Mouse (Mus musculus) limb, embryonic 11.5 days (tissue): Measurements from ENCODE around the gene Klrc2. TPM values are rescaled to one million over a fixed set of nuclear protein-coding genes. Genes with fewer than 3 reads are reported as not detected.
"Not testable (repeated sequence)": the region's sequence is repeated elsewhere in the genome, so short reads cannot be mapped to it uniquely, and the experiment has no call there.

Experiments
- ATAC-seq: fragments of 200-750 bp; cut with Nextera tagmentation; 2 replicates; pipeline ENCODE4 v1.8.0; 2017; ENCODE audit warnings: low read depth; ENCODE audit not compliant: insufficient number of reproducible peaks, low FRiP score, low TSS enrichment
- DNase-seq: peaks from one replicate; pipeline ENCODE4 v3.0.0-alpha.2; 2015; ENCODE audit warnings: low spot score
- H3K27ac ChIP-seq: fragments of 300-500 bp; sonication (generic); replicated peaks from 2 replicates; pipeline ENCODE4 v1.5.1; 2014; ENCODE audit warnings: low read depth, mild to moderate bottlenecking, low read length
- H3K27me3 ChIP-seq: fragments of 300-500 bp; sonication (generic); 2 replicates; pipeline ENCODE4 v1.6.1; 2014; ENCODE audit warnings: mild to moderate bottlenecking, low read length, mixed read lengths; ENCODE audit not compliant: control insufficient read depth, insufficient read depth
- H3K36me3 ChIP-seq: fragments of 300-500 bp; sonication (generic); 2 replicates; pipeline ENCODE4 v1.6.1; 2014; ENCODE audit warnings: mild to moderate bottlenecking, low read length, moderate library complexity, mixed read lengths; ENCODE audit not compliant: control insufficient read depth, insufficient read depth
- H3K4me1 ChIP-seq: fragments of 300-500 bp; sonication (generic); 2 replicates; pipeline ENCODE4 v1.6.1; 2014; ENCODE audit warnings: low read length, mixed read lengths; ENCODE audit not compliant: control insufficient read depth, insufficient read depth
- H3K4me2 ChIP-seq: fragments of 300-500 bp; sonication (generic); 2 replicates; pipeline ENCODE4 v1.6.1; 2014; ENCODE audit warnings: low read depth, mild to moderate bottlenecking, moderate library complexity; ENCODE audit not compliant: severe bottlenecking
- H3K4me3 ChIP-seq: fragments of 300-500 bp; sonication (generic); 2 replicates; pipeline ENCODE4 v1.5.1; 2014; ENCODE audit warnings: low read depth, low read length
- H3K9ac ChIP-seq: fragments of 300-500 bp; sonication (generic); 2 replicates; pipeline ENCODE4 v1.6.1; 2014; ENCODE audit warnings: mild to moderate bottlenecking, low read length
- H3K9me3 ChIP-seq: fragments of 300-500 bp; sonication (generic); 2 replicates; pipeline ENCODE4 v1.6.1; 2016; ENCODE audit warnings: low read length; ENCODE audit not compliant: control insufficient read depth
- WGBS: fragments of 180-500 bp; shearing (Covaris S2); extraction: QIAGEN DNeasy Blood & Tissue Kit; methylation state at CpG from one replicate; pipeline ENCODE4 v1.1.7; 2014; 5-methylcytosine and 5-hydroxymethylcytosine counted together
- polyA plus RNA-seq: library from polyadenylated mRNA; unstranded; fragments of >200 nt; fragmentation: Nextera tagmentation; extraction: Ambion mirVana; gene quantifications from 2 replicates; pipeline ENCODE4 v1.2.1, GENCODE M21; 2014

Gene Klrc2
- not detected in 2 replicates for polyA plus RNA-seq

DNA sequence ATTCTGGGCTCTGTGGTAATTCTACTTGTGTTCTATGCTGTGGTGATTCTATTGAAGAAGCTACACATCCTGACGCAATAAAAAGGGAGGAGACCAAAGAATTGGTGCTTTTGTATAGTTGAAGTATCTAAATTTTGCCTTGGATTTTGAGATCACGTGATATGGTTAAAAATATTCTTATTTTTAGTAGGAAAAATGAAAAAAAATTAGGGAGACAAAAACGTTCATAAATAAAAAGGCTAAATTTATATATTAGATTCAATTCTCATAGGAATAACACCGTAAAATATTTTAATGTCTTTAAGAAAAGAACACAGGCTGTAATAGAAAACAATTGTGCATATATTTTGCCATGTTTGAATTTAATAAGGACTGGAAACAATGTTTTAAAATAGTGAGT is at the start of gene Klrc2:
TSS of gene Klrc2 (minus strand) at position 101 of the 400 bp plus-strand sequence.
- H3K27ac ChIP-seq, H3K9me3 ChIP-seq, ATAC-seq, H3K9ac ChIP-seq, H3K36me3 ChIP-seq, H3K4me1 ChIP-seq, H3K4me2 ChIP-seq, H3K4me3 ChIP-seq, H3K27me3 ChIP-seq, DNase-seq: not testable (repeated sequence)
- WGBS, result 81% methylated on average over 4 of the region's 4 CpGs

DNA sequence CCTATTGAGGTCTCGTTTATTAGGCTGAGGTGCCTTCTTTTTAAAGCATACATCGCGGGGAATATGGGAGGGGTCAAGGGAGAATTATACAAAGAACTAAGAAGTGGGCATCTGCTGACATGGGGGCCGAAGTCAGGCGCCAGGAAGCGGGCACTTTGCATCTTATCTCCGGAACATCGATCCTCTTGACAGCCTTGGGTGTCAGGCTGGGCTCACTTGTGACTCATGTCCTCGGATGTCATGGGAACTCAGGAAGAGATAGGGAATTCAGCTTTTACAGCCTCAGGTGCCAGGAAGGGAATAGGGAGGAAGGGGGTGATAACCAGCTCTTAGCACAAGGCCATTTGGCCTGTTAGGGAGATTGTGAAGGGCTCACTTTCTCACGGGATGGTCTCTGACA is 30.9 kb upstream of the Klrc2 start:
- H3K4me1 ChIP-seq, DNase-seq, ATAC-seq, H3K36me3 ChIP-seq, H3K4me3 ChIP-seq, H3K9me3 ChIP-seq, H3K27me3 ChIP-seq, H3K4me2 ChIP-seq, H3K27ac ChIP-seq, H3K9ac ChIP-seq: not testable (repeated sequence)
- 75% methylated on average over 10 of the region's 10 CpGs for WGBS

DNA sequence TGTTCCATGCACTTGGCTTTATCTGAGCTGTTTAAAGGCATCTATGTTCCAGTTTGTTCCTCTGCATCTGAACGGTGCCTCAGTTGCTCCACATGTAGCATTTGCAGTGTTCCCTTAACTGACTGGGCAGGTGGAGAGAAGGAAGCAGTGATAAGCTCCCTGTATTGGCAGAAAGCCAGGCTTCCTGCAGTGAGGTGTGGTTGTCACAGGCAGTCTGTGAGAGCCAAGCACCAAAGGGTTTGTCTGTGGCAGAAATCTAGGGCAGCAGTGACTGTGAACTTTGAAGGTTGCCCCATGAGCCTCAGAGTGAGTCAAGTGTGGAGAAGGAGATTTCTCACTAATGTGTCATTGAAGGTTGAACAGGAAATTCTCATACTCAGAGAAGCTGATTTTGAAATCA is 19.9 kb upstream of the Klrc2 start:
- H3K36me3 ChIP-seq, result no peaks in the 10 kb centered on the region
- H3K4me2 ChIP-seq, result no peak overlapping the region
- no peak for ATAC-seq
- H3K9ac ChIP-seq, result no peak overlapping the region
- no peak overlapping the region for H3K4me3 ChIP-seq
- DNase-seq, result no peak
- no peaks in the 10 kb centered on the region for H3K9me3 ChIP-seq
- H3K4me1 ChIP-seq, result no peaks in the 10 kb centered on the region
- no peaks in the 10 kb centered on the region for H3K27me3 ChIP-seq
- 77% methylated on average over 1 of the region's 1 CpGs for WGBS
- no peak overlapping the region for H3K27ac ChIP-seq

- DNase-seq (no peak), ATAC-seq (no peak)
- Histone ChIP-seq H3K27me3 (no peaks in the 10 kb centered on the region), H3K4me1 (no peaks in the 10 kb centered on the region), H3K9ac (no peak within 1 kb of the TSS), H3K9me3 (no peaks in the 10 kb centered on the region), H3K36me3 (no peaks in the 10 kb centered on the region), H3K4me3 (no peak within 1 kb of the TSS), H3K27ac (no peak within 1 kb of the TSS), H3K4me2 (no peak within 1 kb of the TSS)
- 86% methylated on average over 3 of the region's 3 CpGs for WGBS
Measured at GRCm38 (mm10) chr6:129678873-129679272, 18.4 kb upstream of the Klrc2 start, which contains the start of gene Klrc1. Klrc1 (minus strand) TSS chr6:129678973.

- not testable (repeated sequence) for DNase-seq, H3K4me2 ChIP-seq, H3K4me3 ChIP-seq, ATAC-seq, H3K9ac ChIP-seq, H3K4me1 ChIP-seq, H3K9me3 ChIP-seq, H3K36me3 ChIP-seq, H3K27me3 ChIP-seq, H3K27ac ChIP-seq
- WGBS, result no CpG with 5 or more reads among the region's 3 CpGs
Measured at GRCm38 (mm10) chr6:129661301-129661700, 812 bp upstream of the Klrc2 start.

- DNase-seq, H3K9ac ChIP-seq, H3K27ac ChIP-seq, H3K4me3 ChIP-seq, H3K9me3 ChIP-seq, H3K4me2 ChIP-seq, H3K36me3 ChIP-seq, H3K27me3 ChIP-seq, H3K4me1 ChIP-seq: not testable (repeated sequence)
- 0 out of 2 replicates have a peak, but pooled peaks have one; percentile 13 for ATAC-seq
- 43% methylated on average over 1 of the region's 3 CpGs for WGBS
Measured at GRCm38 (mm10) chr6:129644054-129644453, 16.4 kb downstream of the Klrc2 start.

- not testable (repeated sequence) for ATAC-seq, DNase-seq, H3K27ac ChIP-seq, H3K4me3 ChIP-seq, H3K9me3 ChIP-seq, H3K9ac ChIP-seq, H3K4me1 ChIP-seq, H3K36me3 ChIP-seq, H3K4me2 ChIP-seq, H3K27me3 ChIP-seq
- 89% methylated on average over 3 of the region's 3 CpGs for WGBS
Measured at GRCm38 (mm10) chr6:129643237-129643636, 17.3 kb downstream of the Klrc2 start, which contains the start of gene Klrc3. Klrc3 (minus strand) TSS chr6:129643337.

DNA sequence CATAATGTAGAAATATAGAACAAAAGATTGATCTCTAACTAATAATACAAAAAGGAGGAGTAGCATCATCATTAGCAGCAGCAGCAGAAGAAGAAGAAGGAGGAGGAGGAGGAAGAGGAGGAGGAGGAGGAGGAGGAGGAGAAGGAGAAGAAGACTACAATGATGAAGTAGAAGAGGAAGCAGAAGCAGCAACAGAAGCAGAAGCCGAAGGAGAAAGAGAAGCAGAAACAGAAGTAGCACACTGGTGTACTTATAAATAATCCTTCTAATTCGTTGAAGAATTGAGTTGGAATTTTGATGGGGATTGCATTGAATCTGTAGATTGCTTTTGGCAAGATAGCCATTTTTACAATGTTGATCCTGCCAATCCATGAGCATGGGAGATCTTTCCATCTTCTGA is 29.4 kb downstream of the Klrc2 start:
- not testable (repeated sequence) for H3K27me3 ChIP-seq, H3K4me3 ChIP-seq, H3K9ac ChIP-seq, H3K36me3 ChIP-seq, DNase-seq, H3K4me1 ChIP-seq, ATAC-seq, H3K9me3 ChIP-seq, H3K27ac ChIP-seq, H3K4me2 ChIP-seq
- WGBS, result 82% methylated on average over 2 of the region's 2 CpGs

DNA sequence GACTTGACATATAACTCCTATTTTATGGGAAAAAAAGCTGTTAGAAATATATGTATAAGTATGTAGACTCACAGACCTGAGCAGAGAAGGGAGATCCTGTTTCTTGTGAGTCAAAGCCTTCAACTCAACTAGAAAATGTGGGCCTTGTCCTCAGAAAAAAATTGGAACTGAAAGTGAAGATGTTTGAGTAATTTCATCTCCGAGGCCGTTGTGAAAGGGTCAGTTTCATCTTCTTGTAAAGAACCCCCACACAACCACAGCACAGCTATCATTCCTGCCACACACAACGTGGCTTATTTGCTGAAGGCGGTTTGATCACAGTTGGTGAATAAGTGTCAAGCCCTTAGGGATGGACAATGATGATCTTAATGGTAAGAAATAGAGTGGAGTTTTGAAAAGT is 36.8 kb downstream of the Klrc2 start, which contains the start of gene Klrk1:
TSS of gene Klrk1 (minus strand) at position 130 of the 400 bp plus-strand sequence.
- Histone ChIP-seq H3K4me1 (no peaks in the 10 kb centered on the region), H3K4me2 (no peak within 1 kb of the TSS), H3K27ac (no peak within 1 kb of the TSS), H3K9me3 (no peaks in the 10 kb centered on the region), H3K9ac (no peak within 1 kb of the TSS), H3K4me3 (no peak within 1 kb of the TSS), H3K27me3 (no peaks in the 10 kb centered on the region), H3K36me3 (no peaks in the 10 kb centered on the region)
- 86% methylated on average over 4 of the region's 4 CpGs for WGBS
- ATAC-seq (no peak), DNase-seq (no peak)
